Comparison of ENCODE assay signal across 21 mouse cellular contexts in genomic region chr16:38406708-38407107, GRCm38 (mm10). TPM values are rescaled to one million over a fixed set of nuclear protein-coding genes. Genes with fewer than 3 reads are reported as not detected.
DNase-seq lines count a peak whose midpoint lies in the region; ATAC-seq and TF ChIP-seq lines count a peak whose summit lies in the region.
"Had no signal": no experiment of that assay in that cellular context is flagged by ENCODE, and none has a peak within 500 bp of the region (broad histone marks: within the 10 kb centered on the region; RNA-seq: fewer than 3 reads in every experiment).

No protein-coding gene starts in this region.

- peaks cover 2% of the 10 kb centered on the region; the same call in 1 of the 2 replicates for H3K4me1 ChIP-seq in heart, embryonic 16.5 days (ENCODE audit: control insufficient read depth, insufficient read depth, low read length)
- H3K4me1 ChIP-seq in heart, adult 2 months (ENCODE audit: control insufficient read depth, insufficient read depth, low read length): no peaks in the 10 kb centered on the region
- peaks cover 0 to 13% of the 10 kb centered on the region in 2 experiments; a peak in 2 of 4 replicates for H3K4me1 ChIP-seq in MEL (ENCODE audit: control insufficient read depth in 1 of 2, insufficient read depth in 2 of 2, low read length in 2 of 2)
- H3K4me1 ChIP-seq: limb, embryonic 12.5 days; midbrain, embryonic 13.5 days; stomach, embryonic 15.5 days had no signal

- H3K27ac ChIP-seq in heart, embryonic 16.5 days (ENCODE audit: low read length): no peak overlapping the region
- H3K27ac ChIP-seq in heart, adult 2 months: no peak overlapping the region
- H3K27ac ChIP-seq in MEL (ENCODE audit: control insufficient read depth, low read depth, low read length): no peak overlapping the region
- H3K27ac ChIP-seq: embryonic facial prominence, embryonic 10.5 days; heart, embryonic 15.5 days; kidney, postnatal 0 days; limb, embryonic 12.5 days; midbrain, embryonic 13.5 days; stomach, embryonic 15.5 days had no signal

- no peaks in the 10 kb centered on the region for H3K36me3 ChIP-seq in heart, embryonic 16.5 days (ENCODE audit: control insufficient read depth, insufficient read depth)
- no peaks in the 10 kb centered on the region for H3K36me3 ChIP-seq in heart, adult 2 months (ENCODE audit: control insufficient read depth, insufficient read depth, low read length)
- H3K36me3 ChIP-seq in MEL (ENCODE audit: control insufficient read depth in 1 of 2, insufficient read depth in 2 of 2, low read length in 2 of 2): no peaks in the 10 kb centered on the region; a peak in 1 of 4 replicates
- H3K36me3 ChIP-seq: embryonic facial prominence, embryonic 10.5 days; heart, embryonic 15.5 days; limb, embryonic 12.5 days; midbrain, embryonic 13.5 days; stomach, embryonic 15.5 days had no signal

- WGBS in heart, embryonic 16.5 days: 59% methylated on average over 6 of the region's 6 CpGs
- WGBS in heart, adult 2 months: 67% methylated on average over 6 of the region's 6 CpGs

- no peak for TF ChIP-seq RAD21 in MEL (IDR thresholded peaks at IDR 0.05; ENCODE audit: low read depth, low read length)

- no peak for DNase-seq in heart, adult 2 months
- DNase-seq in MEL (ENCODE audit: low read depth, low spot score): peak; percentile 50
- peak; percentile 23 for DNase-seq in liver
- DNase-seq in natural killer cell, adult 2 months (ENCODE audit: low spot score in 2 of 2): peak; percentile 19 to 47
- DNase-seq in heart, postnatal 10 days: no peak
- no peak for DNase-seq in kidney, postnatal 10 days
- DNase-seq in lung, postnatal 14 days: no peak
- DNase-seq: adrenal gland, postnatal 25 days; cerebellum, postnatal 10 days; gastrocnemius, postnatal 36 days; lung, postnatal 36 days; right cerebral cortex, postnatal 4 days had no signal

- TF ChIP-seq EP300 in heart, adult 2 months (IDR thresholded peaks at IDR 0.05; ENCODE audit: insufficient read depth, low read depth, low read length): no peak
- TF ChIP-seq EP300 in MEL (IDR thresholded peaks at IDR 0.05; ENCODE audit: low read depth in 1 of 2, low read length in 2 of 2): no peak

- H3K27me3 ChIP-seq in heart, embryonic 16.5 days (ENCODE audit: control insufficient read depth, insufficient read depth, low read length): no peaks in the 10 kb centered on the region
- H3K27me3 ChIP-seq in heart, adult 2 months (ENCODE audit: control insufficient read depth, insufficient read depth, low read length): no peaks in the 10 kb centered on the region
- peaks cover 0 to 1% of the 10 kb centered on the region in 2 experiments; a peak in 1 of 4 replicates for H3K27me3 ChIP-seq in MEL (ENCODE audit: control insufficient read depth in 1 of 2, insufficient read depth in 2 of 2, low read length in 2 of 2)
- H3K27me3 ChIP-seq: heart, embryonic 15.5 days; limb, embryonic 12.5 days; midbrain, embryonic 13.5 days; stomach, embryonic 15.5 days had no signal

- intact Hi-C loops in heart, adult 2 months (cut with DNase I): no loop called here
- intact Hi-C loops in heart, postnatal 10 days (cut with DNase I): no loop called here

- peak; percentile 23; the same call in 1 of the 2 replicates for ATAC-seq in heart, embryonic 16.5 days (replicated peaks; ENCODE audit: extremely low read depth, insufficient read depth, low FRiP score)
- ATAC-seq: hindbrain, embryonic 16.5 days; midbrain, embryonic 13.5 days had no signal

- H3K9ac ChIP-seq in heart, embryonic 16.5 days (ENCODE audit: low read length): no peak overlapping the region
- H3K9ac ChIP-seq in heart, adult 2 months (ENCODE audit: low read depth, low read length): no peak overlapping the region
- no peak overlapping the region for H3K9ac ChIP-seq in MEL (ENCODE audit: control insufficient read depth, low read depth, low read length, poor library complexity, severe bottlenecking)
- H3K9ac ChIP-seq: heart, embryonic 15.5 days; limb, embryonic 12.5 days; midbrain, embryonic 13.5 days; stomach, embryonic 15.5 days had no signal

- no peak for TF ChIP-seq POLR2A in heart, adult 2 months (IDR thresholded peaks at IDR 0.05; ENCODE audit: insufficient read depth, low read depth, low read length)
- TF ChIP-seq POLR2A in MEL (IDR thresholded peaks at IDR 0.05; ENCODE audit: control insufficient read depth in 1 of 2, insufficient read depth in 1 of 2, low read depth in 1 of 2, low read length in 2 of 2, poor library complexity in 1 of 2): no peak

- no peak overlapping the region for H3K4me2 ChIP-seq in heart, embryonic 16.5 days (ENCODE audit: low read depth, low read length)
- H3K4me2 ChIP-seq: heart, embryonic 15.5 days; limb, embryonic 12.5 days; midbrain, embryonic 13.5 days; stomach, embryonic 15.5 days had no signal

- no peaks in the 10 kb centered on the region for H3K79me2 ChIP-seq in heart, adult 2 months (replicated peaks; ENCODE audit: control insufficient read depth, insufficient read depth, low read length)
- H3K79me2 ChIP-seq in MEL (ENCODE audit: control insufficient read depth, insufficient read depth, low read length, poor library complexity): no peaks in the 10 kb centered on the region

- TF ChIP-seq CTCF in heart, adult 2 months (IDR thresholded peaks at IDR 0.05): no peak
- TF ChIP-seq CTCF in MEL (IDR thresholded peaks at IDR 0.05 in 2 of 3, conservative IDR thresholded peaks at IDR 0.05 in 1 of 3; ENCODE audit: control insufficient read depth in 1 of 3, insufficient read depth in 1 of 3, low read depth in 2 of 3, low read length in 3 of 3, poor library complexity in 1 of 3, severe bottlenecking in 1 of 3): no peak

- H3K9me3 ChIP-seq in heart, embryonic 16.5 days (replicated peaks; ENCODE audit: control insufficient read depth, low read length): no peaks in the 10 kb centered on the region; the same call in 1 of the 2 replicates
- H3K9me3 ChIP-seq in MEL (replicated peaks; ENCODE audit: insufficient read depth, low read length): no peaks in the 10 kb centered on the region
- H3K9me3 ChIP-seq: embryonic facial prominence, embryonic 10.5 days; heart, embryonic 15.5 days; limb, embryonic 12.5 days; midbrain, embryonic 13.5 days; stomach, embryonic 15.5 days had no signal

- H3K4me3 ChIP-seq in heart, embryonic 16.5 days (ENCODE audit: low read length): no peak overlapping the region
- H3K4me3 ChIP-seq in heart, adult 2 months: no peak overlapping the region
- no peak overlapping the region for H3K4me3 ChIP-seq in MEL (ENCODE audit: control insufficient read depth in 1 of 2, insufficient read depth in 1 of 2, low read depth in 2 of 2, low read length in 2 of 2)
- H3K4me3 ChIP-seq: embryonic facial prominence, embryonic 10.5 days; heart, embryonic 15.5 days; limb, embryonic 12.5 days; midbrain, embryonic 13.5 days; stomach, embryonic 15.5 days had no signal

TF ChIP-seq in MEL, 35 proteins besides CTCF, POLR2A, EP300 and RAD21:
- peak; percentile 24; the same call in 1 of the 2 replicates for TF ChIP-seq ETS1 (IDR thresholded peaks at IDR 0.05; ENCODE audit: low read depth, low read length)
- no peak for TF ChIP-seq MYC (IDR thresholded peaks at IDR 0.05; ENCODE audit: low read depth, low read length)

RNA-seq across cellular contexts. Expression of gene Pla1a, which starts 26.2 kb away (rescaled TPM):
- 3.6 and 4.2 TPM in 2 replicates for polyA plus RNA-seq in heart, embryonic 16.5 days (2015; fragmentation: Nextera tagmentation; extraction: Ambion mirVana)
- 1 to 10 TPM; 6.8 to 8.8 TPM for total RNA-seq in heart, adult 2 months (2021)
- polyA plus RNA-seq in heart, adult 2 months (2012; rRNA removed): 9.6 and 13.6 TPM in 2 replicates
- not detected in 2 replicates for total RNA-seq in MEL (2012; rRNA removed)
- polyA plus RNA-seq in MEL (2012; ENCODE audit: insufficient read depth in 1 of 2, insufficient read length in 2 of 2, low read depth in 1 of 2, low replicate concordance in 2 of 2, missing spikeins in 1 of 2): under 1 TPM in 1 of 2 experiments, not detected in 1; 0.04 TPM
- 10 to 100 TPM in 1 of 2 experiments, 1 to 10 TPM in 1; 9.8 to 12.1 TPM for total RNA-seq in heart, postnatal 10 days (2021)
- polyA plus RNA-seq: embryonic facial prominence, embryonic 10.5 days had no signal

RNA-seq across cellular contexts. Expression of gene Popdc2, which starts 44.7 kb away (rescaled TPM):
- 421 and 423 TPM in 2 replicates for polyA plus RNA-seq in heart, embryonic 16.5 days (2015; fragmentation: Nextera tagmentation; extraction: Ambion mirVana)
- total RNA-seq in heart, adult 2 months (2021): 100 to 1,000 TPM; 462 to 476 TPM
- polyA plus RNA-seq in heart, adult 2 months (2012; rRNA removed): 695 and 745 TPM in 2 replicates
- total RNA-seq in MEL (2012; rRNA removed): 15.2 and 17.5 TPM in 2 replicates
- 10 to 100 TPM in 1 of 2 experiments, not detected in 1; 45.4 TPM for polyA plus RNA-seq in MEL (2012; ENCODE audit: insufficient read depth in 1 of 2, insufficient read length in 2 of 2, low read depth in 1 of 2, low replicate concordance in 2 of 2, missing spikeins in 1 of 2)
- 100 to 1,000 TPM; 675 to 721 TPM for total RNA-seq in heart, postnatal 10 days (2021)

RNA-seq across cellular contexts. Expression of gene Adprh, which starts 45.8 kb away (rescaled TPM):
- polyA plus RNA-seq in heart, embryonic 16.5 days (2015; fragmentation: Nextera tagmentation; extraction: Ambion mirVana): 87.6 and 88.6 TPM in 2 replicates
- total RNA-seq in heart, adult 2 months (2021): 10 to 100 TPM; 23.4 to 25.2 TPM
- 21.0 and 27.9 TPM in 2 replicates for polyA plus RNA-seq in heart, adult 2 months (2012; rRNA removed)
- 20.1 and 24.8 TPM in 2 replicates for total RNA-seq in MEL (2012; rRNA removed)
- polyA plus RNA-seq in MEL (2012; ENCODE audit: insufficient read depth in 1 of 2, insufficient read length in 2 of 2, low read depth in 1 of 2, low replicate concordance in 2 of 2, missing spikeins in 1 of 2): 10 to 100 TPM in 1 of 2 experiments, not detected in 1; 86.7 TPM
- total RNA-seq in heart, postnatal 10 days (2021): 10 to 100 TPM; 32.2 to 33.6 TPM

RNA-seq across cellular contexts. Expression of gene Cd80, which starts 48.7 kb away (rescaled TPM):
- 0.60 and 0.62 TPM in 2 replicates for polyA plus RNA-seq in heart, embryonic 16.5 days (2015; fragmentation: Nextera tagmentation; extraction: Ambion mirVana)
- under 1 TPM; 0.86 to 0.89 TPM for total RNA-seq in heart, adult 2 months (2021)
- 0.59 and 0.88 TPM in 2 replicates for polyA plus RNA-seq in heart, adult 2 months (2012; rRNA removed)
- 0.04 and 0.07 TPM in 2 replicates for total RNA-seq in MEL (2012; rRNA removed)
- polyA plus RNA-seq in MEL (2012; ENCODE audit: insufficient read depth in 1 of 2, insufficient read length in 2 of 2, low read depth in 1 of 2, low replicate concordance in 2 of 2, missing spikeins in 1 of 2): under 1 TPM in 1 of 2 experiments, not detected in 1; 0.38 TPM
- under 1 TPM; 0.53 to 0.84 TPM for total RNA-seq in heart, postnatal 10 days (2021)

RNA-seq across cellular contexts. Expression of gene Gm21987, which starts 59.9 kb away (rescaled TPM):
- 2.3 and 4.6 TPM in 2 replicates for polyA plus RNA-seq in heart, embryonic 16.5 days (2015; fragmentation: Nextera tagmentation; extraction: Ambion mirVana)
- total RNA-seq in heart, adult 2 months (2021): not detected
- polyA plus RNA-seq in heart, adult 2 months (2012; rRNA removed): not detected in 2 replicates
- total RNA-seq in MEL (2012; rRNA removed): not detected in 2 replicates
- polyA plus RNA-seq in MEL (2012; ENCODE audit: insufficient read depth in 1 of 2, insufficient read length in 2 of 2, low read depth in 1 of 2, low replicate concordance in 2 of 2, missing spikeins in 1 of 2): not detected
- not detected for total RNA-seq in heart, postnatal 10 days (2021)
- total RNA-seq: adrenal gland, postnatal 25 days; gastrocnemius, postnatal 36 days had no signal
- polyA plus RNA-seq: embryonic facial prominence, embryonic 10.5 days; hindbrain, embryonic 16.5 days; kidney, postnatal 0 days; limb, embryonic 12.5 days; midbrain, embryonic 13.5 days; stomach, embryonic 15.5 days; urinary bladder, adult 2 months had no signal

Comparison
In these comparisons a context has a peak if more than half of its experiments do, and no peak if none do; other contexts are left out.
1. DNase-seq: peak in MEL (single experiment), liver (single experiment) and natural killer cell, adult 2 months (2 of 2); none in heart, adult 2 months (0 of 2), heart, postnatal 10 days (0 of 2), kidney, postnatal 10 days (single experiment) and lung, postnatal 14 days (single experiment).
2. RNA of gene Popdc2, which starts 44.7 kb away (total RNA-seq): 675 to 721 TPM in heart, postnatal 10 days and 462 to 476 TPM in heart, adult 2 months; 15.2 to 17.5 TPM in MEL; every median in the first group is over 10 times any median in the second.